Mouse (Mus musculus) 416B (cell line): Measurements from ENCODE around the gene Kat7.

Experiments
- DNase-seq: peaks from one replicate; pipeline ENCODE4 v3.0.0; 2011; ENCODE audit warnings: low read depth

Gene Kat7

GRCm38 (mm10) chr11:95279061-95279659, 30.9 kb downstream of the Kat7 start:
- peak; percentile 46 for DNase-seq

GRCm38 (mm10) chr11:95276056-95276455, 34.0 kb downstream of the Kat7 start:
- no peak for DNase-seq

- DNase-seq, result peak; percentile 44
Measured at GRCm38 (mm10) chr11:95274613-95275012, 35.4 kb downstream of the Kat7 start.

- DNase-seq, result no peak
Measured at GRCm38 (mm10) chr11:95273661-95274060, 36.4 kb downstream of the Kat7 start.

GRCm38 (mm10) chr11:95266540-95267245, 43.4 kb downstream of the Kat7 start:
- no peak for DNase-seq

- peak; percentile 16 for DNase-seq
Measured at GRCm38 (mm10) chr11:95264455-95265013, 45.5 kb downstream of the Kat7 start.

GRCm38 (mm10) chr11:95263816-95264454, 46.1 kb downstream of the Kat7 start:
- no peak for DNase-seq

- peak; percentile 67 for DNase-seq
Measured at GRCm38 (mm10) chr11:95261178-95261751, 48.8 kb downstream of the Kat7 start, which contains the start of gene Tac4. Tac4 (plus strand) TSS chr11:95261529.

GRCm38 (mm10) chr11:95259088-95259849, 50.8 kb downstream of the Kat7 start:
- DNase-seq, result peak; percentile 98

- DNase-seq, result peak; percentile 98
Measured at GRCm38 (mm10) chr11:95258490-95258889, 51.6 kb downstream of the Kat7 start.

- no peak for DNase-seq
Measured at GRCm38 (mm10) chr11:95257930-95258329, 52.1 kb downstream of the Kat7 start.

GRCm38 (mm10) chr11:95255747-95256146, 54.3 kb downstream of the Kat7 start:
- no peak for DNase-seq

- DNase-seq, result peak; percentile 31
Measured at GRCm38 (mm10) chr11:95254165-95254564, 55.9 kb downstream of the Kat7 start.

GRCm38 (mm10) chr11:95252104-95252503, 57.9 kb downstream of the Kat7 start:
- DNase-seq, result no peak

- DNase-seq, result peak; percentile 65
Measured at GRCm38 (mm10) chr11:95251295-95251694, 58.8 kb downstream of the Kat7 start.

- peak; percentile 73 for DNase-seq
Measured at GRCm38 (mm10) chr11:95250110-95250509, 59.9 kb downstream of the Kat7 start.

GRCm38 (mm10) chr11:95247065-95247464, 63.0 kb downstream of the Kat7 start:
- DNase-seq, result no peak

GRCm38 (mm10) chr11:95245456-95245855, 64.6 kb downstream of the Kat7 start:
- DNase-seq, result no peak

GRCm38 (mm10) chr11:95242653-95243052, 67.4 kb downstream of the Kat7 start:
- no peak for DNase-seq

GRCm38 (mm10) chr11:95238477-95238876, 71.6 kb downstream of the Kat7 start:
- DNase-seq, result peak; percentile 68

GRCm38 (mm10) chr11:95232329-95232696, 77.7 kb downstream of the Kat7 start:
- DNase-seq, result peak; percentile 23
